Mouse (Mus musculus) bone marrow macrophage, adult 2 months (primary cell): ENCODE data around the gene Dcaf1. TPM values are rescaled to one million over a fixed set of nuclear protein-coding genes. Genes with fewer than 3 reads are reported as not detected.

ENCODE experiments used
- H3K27ac ChIP-seq: 2 replicates; pipeline ENCODE4 v1.5.1; 2012; ENCODE audit warnings: low read depth, low read length; ENCODE audit not compliant: insufficient read depth
- H3K4me1 ChIP-seq: 2 replicates; pipeline ENCODE4 v1.6.1; 2012; ENCODE audit warnings: low read length; ENCODE audit not compliant: control insufficient read depth, insufficient read depth
- H3K4me3 ChIP-seq: 2 replicates; pipeline ENCODE4 v1.5.1; 2012; ENCODE audit warnings: mild to moderate bottlenecking, low read length, moderate library complexity; ENCODE audit not compliant: insufficient read depth
- CTCF ChIP-seq: IDR thresholded peaks from 2 replicates; pipeline ENCODE4 v1.5.1; 2012; ENCODE audit warnings: low read depth, mild to moderate bottlenecking, low read length, moderate library complexity
- POLR2A ChIP-seq: IDR thresholded peaks from 2 replicates; pipeline ENCODE4 v1.6.1; 2012; ENCODE audit warnings: mild to moderate bottlenecking, low read depth, low read length, borderline replicate concordance
- polyA plus RNA-seq: library from polyadenylated mRNA; stranded (reverse); fragments of >200 nt; gene quantifications from 2 replicates; pipeline ENCODE4 v1.2.4, GENCODE M21; 2012; ENCODE audit not compliant: missing spikeins, insufficient read depth, insufficient read length

Gene Dcaf1
- polyA plus RNA-seq, 1 experiment, result 6.5 TPM

- H3K4me1 ChIP-seq, result no peaks in the 10 kb centered on the region
- H3K4me3 ChIP-seq, result no peak overlapping the region
- TF ChIP-seq CTCF, result no peak
- TF ChIP-seq POLR2A, result no peak
- H3K27ac ChIP-seq, result no peak overlapping the region
Observed at GRCm38 (mm10) chr9:106806503-106806902, 15.2 kb upstream of the Dcaf1 start.

GRCm38 (mm10) chr9:106818191-106818590, 3.5 kb upstream of the Dcaf1 start:
- TF ChIP-seq POLR2A (no peak), CTCF (no peak)
- H3K27ac ChIP-seq, result no peak overlapping the region
- H3K4me3 ChIP-seq, result no peak overlapping the region
- H3K4me1 ChIP-seq, result peaks cover 1% of the 10 kb centered on the region; the same call in 1 of the 2 replicates

GRCm38 (mm10) chr9:106819201-106819600, 2.5 kb upstream of the Dcaf1 start:
- Histone ChIP-seq H3K4me1 (peaks cover 3% of the 10 kb centered on the region; the same call in 1 of the 2 replicates), H3K27ac (no peak overlapping the region), H3K4me3 (no peak overlapping the region)
- TF ChIP-seq CTCF, result no peak
- no peak for TF ChIP-seq POLR2A

GRCm38 (mm10) chr9:106821050-106821617, 540 bp upstream of the Dcaf1 start:
- H3K27ac ChIP-seq, result no peak overlapping the region
- peak overlapping the region; percentile 60 for H3K4me3 ChIP-seq
- TF ChIP-seq POLR2A, result no peak
- TF ChIP-seq CTCF, result no peak
- peaks cover 3% of the 10 kb centered on the region; the same call in 1 of the 2 replicates for H3K4me1 ChIP-seq

- Histone ChIP-seq H3K27ac (peak overlapping the region; percentile 11; the same call in 1 of the 2 replicates), H3K4me1 (peaks cover 3% of the 10 kb centered on the region; the same call in 1 of the 2 replicates), H3K4me3 (peak overlapping the region; percentile 94)
- TF ChIP-seq CTCF, result no peak
- TF ChIP-seq POLR2A, result no peak
Observed at GRCm38 (mm10) chr9:106822381-106823104, 869 bp downstream of the Dcaf1 start.

- no peak overlapping the region for H3K27ac ChIP-seq
- TF ChIP-seq POLR2A (no peak), CTCF (no peak)
- H3K4me1 ChIP-seq, result no peaks in the 10 kb centered on the region
- H3K4me3 ChIP-seq, result no peak overlapping the region
Observed at GRCm38 (mm10) chr9:106840569-106840968, 18.9 kb downstream of the Dcaf1 start.

- no peak for TF ChIP-seq CTCF
- TF ChIP-seq POLR2A, result no peak
- Histone ChIP-seq H3K4me1 (no peaks in the 10 kb centered on the region), H3K4me3 (no peak overlapping the region)
Observed at GRCm38 (mm10) chr9:106842800-106843199, 21.1 kb downstream of the Dcaf1 start.

GRCm38 (mm10) chr9:106856664-106857063, 35.0 kb downstream of the Dcaf1 start:
- Histone ChIP-seq H3K27ac (no peak overlapping the region), H3K4me1 (peaks cover 9% of the 10 kb centered on the region), H3K4me3 (no peak overlapping the region)
- TF ChIP-seq CTCF, result no peak
- TF ChIP-seq POLR2A, result no peak

More at GRCm38 (mm10) chr9:106842800-106843199, 21.1 kb downstream of the Dcaf1 start:
- no peak overlapping the region for H3K27ac ChIP-seq

- H3K27ac ChIP-seq, result no peak overlapping the region
Observed at GRCm38 (mm10) chr9:106858036-106858435, 36.4 kb downstream of the Dcaf1 start.

GRCm38 (mm10) chr9:106874216-106874615, 52.5 kb downstream of the Dcaf1 start:
- no peaks in the 10 kb centered on the region for H3K4me1 ChIP-seq
- H3K4me3 ChIP-seq, result no peak overlapping the region
- H3K27ac ChIP-seq, result no peak overlapping the region
- TF ChIP-seq POLR2A (no peak), CTCF (no peak)

More at GRCm38 (mm10) chr9:106858036-106858435, 36.4 kb downstream of the Dcaf1 start:
- Histone ChIP-seq H3K4me1 (peaks cover 9% of the 10 kb centered on the region), H3K4me3 (no peak overlapping the region)
- TF ChIP-seq CTCF (no peak), POLR2A (no peak)

GRCm38 (mm10) chr9:106876666-106877065, 55.0 kb downstream of the Dcaf1 start:
- no peak overlapping the region for H3K27ac ChIP-seq
- no peak for TF ChIP-seq CTCF
- no peak for TF ChIP-seq POLR2A
- no peak overlapping the region for H3K4me3 ChIP-seq
- no peaks in the 10 kb centered on the region; the same call in 1 of the 2 replicates for H3K4me1 ChIP-seq
